Mouse (Mus musculus): ENCODE data around the gene Susd5.

- TF ChIP-seq POLR2A (IDR thresholded peaks at IDR 0.05; ENCODE audit: control insufficient read depth, low read depth, low read length), result no peak
- no peak for TF ChIP-seq CTCF (IDR thresholded peaks at IDR 0.05; ENCODE audit: control insufficient read depth, insufficient read depth, insufficient replicate concordance, low read depth, low read length)
These were observed 42.9 kb upstream of the Susd5 start for GRCm38 (mm10) chr9:114014034-114014433.
